Mouse (Mus musculus) thymus, adult 2 months (tissue): ENCODE data around the gene Dync1h1. TPM values are rescaled to one million over a fixed set of nuclear protein-coding genes. Genes with fewer than 3 reads are reported as not detected.

ENCODE experiments used
- DNase-seq: peaks from one replicate; pipeline ENCODE4 v3.0.0; 2021
- H3K27ac ChIP-seq: fragments of 200-500 bp; 2 replicates; pipeline ENCODE4 v1.5.1; 2012; ENCODE audit warnings: low read length, control low read depth; ENCODE audit not compliant: control insufficient read depth, insufficient read depth
- H3K27me3 ChIP-seq: fragments of 200-500 bp; 2 replicates; pipeline ENCODE4 v1.6.1; 2012; ENCODE audit warnings: mild to moderate bottlenecking, low read length, moderate library complexity, mixed read lengths; ENCODE audit not compliant: control insufficient read depth, insufficient read depth
- H3K36me3 ChIP-seq: fragments of 200-500 bp; 2 replicates; pipeline ENCODE4 v1.6.1; 2012; ENCODE audit warnings: mild to moderate bottlenecking, low read length, moderate library complexity; ENCODE audit not compliant: control insufficient read depth, insufficient read depth
- H3K4me1 ChIP-seq: fragments of 200-500 bp; replicated peaks from 2 replicates; pipeline ENCODE4 v1.6.1; 2012; ENCODE audit warnings: low read length; ENCODE audit not compliant: control insufficient read depth, insufficient read depth
- H3K4me3 ChIP-seq: fragments of 200-500 bp; 2 replicates; pipeline ENCODE4 v1.5.1; 2012; ENCODE audit warnings: mild to moderate bottlenecking, low read length, control low read depth, moderate library complexity; ENCODE audit not compliant: control insufficient read depth, insufficient read depth
- CTCF ChIP-seq: fragments of 200-500 bp; IDR thresholded peaks from 2 replicates; pipeline ENCODE4 v1.5.1; 2012; ENCODE audit warnings: mild to moderate bottlenecking, control low read depth, low read length, moderate library complexity, borderline replicate concordance; ENCODE audit not compliant: control insufficient read depth, poor library complexity, insufficient read depth; ENCODE audit errors: extremely low read depth
- POLR2A ChIP-seq: fragments of 200-500 bp; IDR thresholded peaks from 2 replicates; pipeline ENCODE4 v1.6.1; 2012; ENCODE audit warnings: mild to moderate bottlenecking, low read length, control low read depth, moderate library complexity; ENCODE audit not compliant: control insufficient read depth, poor library complexity, insufficient read depth; ENCODE audit errors: extremely low read depth
- WGBS: fragments of 180-500 bp; shearing (Covaris S2); methylation state at CpG from one replicate; pipeline ENCODE4 v1.1.7; 2018; 5-methylcytosine and 5-hydroxymethylcytosine counted together
- polyA plus RNA-seq: library from polyadenylated mRNA; depleted of rRNA; stranded (reverse); fragments of >200 nt; gene quantifications from 2 replicates; pipeline ENCODE4 v1.2.3, GENCODE M21; 2012; rRNA removed

Dync1h1 gene
- polyA plus RNA-seq, 1 experiment, result 341 TPM

GRCm38 (mm10) chr12:110706337-110707231 lies 105.3 kb downstream of the Dync1h1 start:
- TF ChIP-seq POLR2A (no peak), CTCF (no peak)
- peak overlapping the region; percentile 34 for H3K4me3 ChIP-seq
- H3K36me3 ChIP-seq, result no peaks in the 10 kb centered on the region
- H3K27ac ChIP-seq, result no peak overlapping the region
- H3K27me3 ChIP-seq, result no peaks in the 10 kb centered on the region
- peaks cover 8% of the 10 kb centered on the region for H3K4me1 ChIP-seq
- DNase-seq, result peak; percentile 51
- WGBS, result 2% methylated on average over 27 of the region's 27 CpGs

GRCm38 (mm10) chr12:110707451-110707850 lies 106.2 kb downstream of the Dync1h1 start:
- Histone ChIP-seq H3K36me3 (no peaks in the 10 kb centered on the region), H3K27me3 (no peaks in the 10 kb centered on the region), H3K4me3 (no peak overlapping the region), H3K4me1 (peaks cover 6% of the 10 kb centered on the region), H3K27ac (no peak overlapping the region)
- DNase-seq, result no peak
- WGBS, result 94% methylated on average over 7 of the region's 7 CpGs
- TF ChIP-seq CTCF, result no peak
- TF ChIP-seq POLR2A, result no peak

GRCm38 (mm10) chr12:110711270-110711669 lies 110.0 kb downstream of the Dync1h1 start:
- no peak overlapping the region for H3K4me3 ChIP-seq
- peaks cover 4% of the 10 kb centered on the region for H3K4me1 ChIP-seq
- no peak for DNase-seq
- H3K27ac ChIP-seq, result no peak overlapping the region
- no peak for TF ChIP-seq CTCF
- TF ChIP-seq POLR2A, result no peak
- WGBS, result 87% methylated on average over 5 of the region's 5 CpGs
- no peaks in the 10 kb centered on the region for H3K36me3 ChIP-seq
- no peaks in the 10 kb centered on the region for H3K27me3 ChIP-seq

- 95% methylated on average over 6 of the region's 6 CpGs for WGBS
- H3K27me3 ChIP-seq, result no peaks in the 10 kb centered on the region
- H3K4me3 ChIP-seq, result no peak overlapping the region
- no peaks in the 10 kb centered on the region for H3K36me3 ChIP-seq
- H3K4me1 ChIP-seq, result no peaks in the 10 kb centered on the region
- TF ChIP-seq POLR2A (no peak), CTCF (no peak)
- no peak overlapping the region for H3K27ac ChIP-seq
- DNase-seq, result no peak
Observed at GRCm38 (mm10) chr12:110713784-110714183, 112.5 kb downstream of the Dync1h1 start.

- Histone ChIP-seq H3K27ac (no peak overlapping the region), H3K4me3 (no peak overlapping the region), H3K36me3 (no peaks in the 10 kb centered on the region), H3K4me1 (no peaks in the 10 kb centered on the region), H3K27me3 (no peaks in the 10 kb centered on the region)
- 38% methylated on average over 6 of the region's 6 CpGs for WGBS
- TF ChIP-seq POLR2A, result no peak
- no peak for TF ChIP-seq CTCF
- DNase-seq, result no peak
Observed at GRCm38 (mm10) chr12:110714215-110714614, 113.0 kb downstream of the Dync1h1 start.

GRCm38 (mm10) chr12:110716004-110716403 lies 114.8 kb downstream of the Dync1h1 start:
- no peak for DNase-seq
- no peak for TF ChIP-seq POLR2A
- no peak for TF ChIP-seq CTCF
- Histone ChIP-seq H3K27me3 (no peaks in the 10 kb centered on the region), H3K27ac (no peak overlapping the region), H3K4me3 (no peak overlapping the region), H3K36me3 (no peaks in the 10 kb centered on the region), H3K4me1 (no peaks in the 10 kb centered on the region)
- WGBS, result 77% methylated on average over 5 of the region's 5 CpGs

Other genes with a start within 250 kb of the Dync1h1 start
- 83.1 and 83.7 TPM in 2 replicates for gene Ppp2r5c, start 154.3 kb upstream of the Dync1h1 start, polyA plus RNA-seq
- gene 1700001K19Rik, start 81.2 kb downstream of the Dync1h1 start, polyA plus RNA-seq, result 0.16 TPM in 1 of 2 replicates, not detected in the other
- 168 and 181 TPM in 2 replicates for gene Hsp90aa1, start 101.3 kb downstream of the Dync1h1 start, polyA plus RNA-seq
- 29.9 and 31.7 TPM in 2 replicates for gene Wdr20, start 136.5 kb downstream of the Dync1h1 start, polyA plus RNA-seq
- gene Mok, start 239.5 kb downstream of the Dync1h1 start, polyA plus RNA-seq, result 0.65 and 1.4 TPM in 2 replicates
- gene Zfp839, start 248.8 kb downstream of the Dync1h1 start, polyA plus RNA-seq, result 4.2 and 5.5 TPM in 2 replicates